Mouse (Mus musculus) intestine, embryonic 16.5 days (tissue): ENCODE results near the gene Emc8. TPM values are rescaled to one million over a fixed set of nuclear protein-coding genes. Genes with fewer than 3 reads are reported as not detected.
A peak's percentile ranks its signal among the peaks of the same experiment; 100 is the strongest.

Experiments
- ATAC-seq: fragments of 200-750 bp; cut with Nextera tagmentation; 2 replicates; pipeline ENCODE4 v1.8.0; 2017; ENCODE audit warnings: moderate TSS enrichment, moderate library complexity
- H3K27ac ChIP-seq: fragments of 300-500 bp; sonication (generic); 2 replicates; pipeline ENCODE4 v1.5.1; 2014; ENCODE audit warnings: mild to moderate bottlenecking, low read length
- H3K27me3 ChIP-seq: fragments of 300-500 bp; sonication (generic); replicated peaks from 2 replicates; pipeline ENCODE4 v1.6.1; 2014; ENCODE audit warnings: low read length, control low read depth, mixed read lengths; ENCODE audit not compliant: control insufficient read depth, insufficient read depth
- H3K36me3 ChIP-seq: fragments of 300-500 bp; sonication (generic); 2 replicates; pipeline ENCODE4 v1.6.1; 2014; ENCODE audit warnings: low read length, control low read depth; ENCODE audit not compliant: control insufficient read depth, insufficient read depth
- H3K4me1 ChIP-seq: fragments of 300-500 bp; sonication (generic); 2 replicates; pipeline ENCODE4 v1.6.1; 2014; ENCODE audit warnings: low read length, control low read depth, mixed read lengths; ENCODE audit not compliant: control insufficient read depth, insufficient read depth
- H3K4me2 ChIP-seq: fragments of 300-500 bp; sonication (generic); 2 replicates; pipeline ENCODE4 v1.6.1; 2014; ENCODE audit warnings: low read depth, low read length, control low read depth
- H3K4me3 ChIP-seq: fragments of 300-500 bp; sonication (generic); 2 replicates; pipeline ENCODE4 v1.5.1; 2014; ENCODE audit warnings: mild to moderate bottlenecking, low read length
- H3K9ac ChIP-seq: fragments of 300-500 bp; sonication (generic); 2 replicates; pipeline ENCODE4 v1.6.1; 2014; ENCODE audit warnings: low read depth, low read length
- H3K9me3 ChIP-seq: fragments of 300-500 bp; sonication (generic); 2 replicates; pipeline ENCODE4 v1.6.1; 2016; ENCODE audit warnings: low read length, control low read depth; ENCODE audit not compliant: control insufficient read depth
- WGBS: fragments of 180-500 bp; shearing (Covaris S2); extraction: QIAGEN DNeasy Blood & Tissue Kit; methylation state at CpG from one replicate; pipeline ENCODE4 v1.1.7; 2014; 5-methylcytosine and 5-hydroxymethylcytosine counted together
- polyA plus RNA-seq: library from polyadenylated mRNA; unstranded; fragments of >200 nt; fragmentation: Nextera tagmentation; extraction: Ambion mirVana; gene quantifications from 2 replicates; pipeline ENCODE4 v1.2.1, GENCODE M21; 2015

The Emc8 gene
- polyA plus RNA-seq, 1 experiment from 2014 or later = 235 TPM

GRCm38 (mm10) chr8:120620441-120620840 is 47.9 kb downstream of the Emc8 start:
- Histone ChIP-seq H3K9me3 (no peaks in the 10 kb centered on the region), H3K9ac (no peak overlapping the region)
- 35% methylated on average over 7 of the region's 7 CpGs for WGBS

GRCm38 (mm10) chr8:120619235-120620180 is 48.9 kb downstream of the Emc8 start:
- Histone ChIP-seq H3K4me2 (no peak overlapping the region), H3K4me3 (no peak overlapping the region)
- 74% methylated on average over 11 of the region's 11 CpGs for WGBS

More at GRCm38 (mm10) chr8:120620441-120620840, 47.9 kb downstream of the Emc8 start:
- H3K4me2 ChIP-seq = no peak overlapping the region
- H3K27ac ChIP-seq = no peak overlapping the region
- no peak for ATAC-seq
- no peaks in the 10 kb centered on the region for H3K4me1 ChIP-seq
- no peaks in the 10 kb centered on the region for H3K36me3 ChIP-seq
- no peak overlapping the region for H3K4me3 ChIP-seq
- no peaks in the 10 kb centered on the region for H3K27me3 ChIP-seq

GRCm38 (mm10) chr8:120618110-120618509 is 50.3 kb downstream of the Emc8 start:
- H3K4me2 ChIP-seq = no peak overlapping the region
- H3K36me3 ChIP-seq = no peaks in the 10 kb centered on the region
- WGBS = 0% methylated on average over 6 of the region's 6 CpGs
- no peak overlapping the region for H3K4me3 ChIP-seq
- H3K27ac ChIP-seq = no peak overlapping the region
- no peaks in the 10 kb centered on the region for H3K27me3 ChIP-seq
- H3K9ac ChIP-seq = no peak overlapping the region
- ATAC-seq = peak; percentile 23; the same call in 1 of the 2 replicates
- H3K9me3 ChIP-seq = no peaks in the 10 kb centered on the region
- H3K4me1 ChIP-seq = no peaks in the 10 kb centered on the region

More at GRCm38 (mm10) chr8:120619235-120620180, 48.9 kb downstream of the Emc8 start:
- no peaks in the 10 kb centered on the region for H3K36me3 ChIP-seq
- H3K27ac ChIP-seq = no peak overlapping the region
- H3K4me1 ChIP-seq = no peaks in the 10 kb centered on the region
- no peaks in the 10 kb centered on the region for H3K9me3 ChIP-seq
- H3K9ac ChIP-seq = no peak overlapping the region
- H3K27me3 ChIP-seq = no peaks in the 10 kb centered on the region
- ATAC-seq = no peak

GRCm38 (mm10) chr8:120616663-120617626 is 51.4 kb downstream of the Emc8 start:
- H3K4me1 ChIP-seq = no peaks in the 10 kb centered on the region
- no peak overlapping the region for H3K9ac ChIP-seq
- no peaks in the 10 kb centered on the region for H3K27me3 ChIP-seq
- no peak overlapping the region for H3K4me2 ChIP-seq
- WGBS = 49% methylated on average over 7 of the region's 8 CpGs
- no peak overlapping the region for H3K27ac ChIP-seq
- no peaks in the 10 kb centered on the region for H3K36me3 ChIP-seq
- no peak overlapping the region for H3K4me3 ChIP-seq
- no peaks in the 10 kb centered on the region for H3K9me3 ChIP-seq
- ATAC-seq = no peak

GRCm38 (mm10) chr8:120614491-120614890 is 53.9 kb downstream of the Emc8 start:
- no peaks in the 10 kb centered on the region for H3K27me3 ChIP-seq
- no peak overlapping the region for H3K9ac ChIP-seq
- no peak overlapping the region for H3K4me2 ChIP-seq
- H3K27ac ChIP-seq = no peak overlapping the region
- H3K9me3 ChIP-seq = no peaks in the 10 kb centered on the region; the same call in 1 of the 2 replicates
- ATAC-seq = no peak
- H3K4me3 ChIP-seq = no peak overlapping the region
- H3K4me1 ChIP-seq = no peaks in the 10 kb centered on the region
- 90% methylated on average over 3 of the region's 3 CpGs for WGBS
- no peaks in the 10 kb centered on the region for H3K36me3 ChIP-seq

- no peak for ATAC-seq
- Histone ChIP-seq H3K4me2 (no peak overlapping the region), H3K36me3 (no peaks in the 10 kb centered on the region), H3K27me3 (no peaks in the 10 kb centered on the region), H3K27ac (no peak overlapping the region), H3K9me3 (no peaks in the 10 kb centered on the region; the same call in 1 of the 2 replicates), H3K4me3 (no peak overlapping the region), H3K4me1 (no peaks in the 10 kb centered on the region), H3K9ac (no peak overlapping the region)
- WGBS = 83% methylated on average over 6 of the region's 6 CpGs
These were observed 57.5 kb downstream of the Emc8 start for GRCm38 (mm10) chr8:120610824-120611223.

- Histone ChIP-seq H3K27me3 (no peaks in the 10 kb centered on the region), H3K4me2 (no peak overlapping the region), H3K36me3 (no peaks in the 10 kb centered on the region), H3K9me3 (no peaks in the 10 kb centered on the region; the same call in 1 of the 2 replicates), H3K4me3 (no peak overlapping the region), H3K27ac (no peak overlapping the region), H3K9ac (no peak overlapping the region), H3K4me1 (no peaks in the 10 kb centered on the region)
- no peak for ATAC-seq
- 16% methylated on average over 7 of the region's 7 CpGs for WGBS
These were observed 60.5 kb downstream of the Emc8 start for GRCm38 (mm10) chr8:120607885-120608284.

GRCm38 (mm10) chr8:120607460-120607859 is 60.9 kb downstream of the Emc8 start:
- 79% methylated on average over 9 of the region's 9 CpGs for WGBS
- no peak overlapping the region for H3K4me2 ChIP-seq
- H3K4me3 ChIP-seq = no peak overlapping the region
- H3K27ac ChIP-seq = no peak overlapping the region
- no peaks in the 10 kb centered on the region; the same call in 1 of the 2 replicates for H3K9me3 ChIP-seq
- H3K4me1 ChIP-seq = no peaks in the 10 kb centered on the region
- no peaks in the 10 kb centered on the region for H3K36me3 ChIP-seq
- H3K27me3 ChIP-seq = no peaks in the 10 kb centered on the region
- no peak overlapping the region for H3K9ac ChIP-seq
- no peak for ATAC-seq
